Mouse (Mus musculus): ENCODE results near the gene Lmbrd1.
A peak's percentile ranks its signal among the peaks of the same experiment; 100 is the strongest.
"Not testable (repeated sequence)": the region's sequence is repeated elsewhere in the genome, so short reads cannot be mapped to it uniquely, and the experiment has no call there.

Lmbrd1 gene

GRCm38 (mm10) chr1:24678205-24678917 lies at the start of gene Lmbrd1:
Gene Lmbrd1, plus strand, starts transcription at chr1:24678630.
- peak; percentile 74 for DNase-seq (ENCODE audit: low read depth, low spot score)

- no peak for DNase-seq (ENCODE audit: low read depth, low spot score)
These were observed 44.8 kb upstream of the Lmbrd1 start for GRCm38 (mm10) chr1:24633553-24634132.

GRCm38 (mm10) chr1:24650100-24650499 lies 28.3 kb upstream of the Lmbrd1 start:
- DNase-seq (ENCODE audit: low read depth, low spot score): no peak

GRCm38 (mm10) chr1:24659914-24660313 lies 18.5 kb upstream of the Lmbrd1 start:
- DNase-seq (ENCODE audit: low read depth, low spot score): no peak

DNA sequence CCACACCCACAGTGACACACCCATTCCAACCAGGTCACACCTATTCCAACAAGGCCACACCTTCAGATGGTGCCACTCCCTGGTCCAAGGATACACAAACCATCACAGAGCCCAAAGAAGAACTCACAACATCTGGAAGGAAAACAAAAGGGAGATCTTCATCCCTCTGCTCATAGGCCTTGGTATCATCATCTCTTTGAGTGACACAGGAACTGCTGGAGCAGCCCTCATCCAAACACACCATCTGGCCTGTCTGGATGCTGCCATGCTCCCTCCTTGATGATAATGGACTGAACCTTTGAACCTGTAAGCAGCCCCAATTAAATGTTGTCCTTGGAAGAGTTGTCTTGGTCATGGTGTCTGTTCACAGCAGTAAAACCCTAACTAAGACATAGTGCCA lies 17.8 kb upstream of the Lmbrd1 start:
- not testable (repeated sequence) for DNase-seq (ENCODE audit: low read depth, low spot score)

GRCm38 (mm10) chr1:24661551-24661950 lies 16.9 kb upstream of the Lmbrd1 start:
- DNase-seq (ENCODE audit: low read depth, low spot score): no peak

DNA sequence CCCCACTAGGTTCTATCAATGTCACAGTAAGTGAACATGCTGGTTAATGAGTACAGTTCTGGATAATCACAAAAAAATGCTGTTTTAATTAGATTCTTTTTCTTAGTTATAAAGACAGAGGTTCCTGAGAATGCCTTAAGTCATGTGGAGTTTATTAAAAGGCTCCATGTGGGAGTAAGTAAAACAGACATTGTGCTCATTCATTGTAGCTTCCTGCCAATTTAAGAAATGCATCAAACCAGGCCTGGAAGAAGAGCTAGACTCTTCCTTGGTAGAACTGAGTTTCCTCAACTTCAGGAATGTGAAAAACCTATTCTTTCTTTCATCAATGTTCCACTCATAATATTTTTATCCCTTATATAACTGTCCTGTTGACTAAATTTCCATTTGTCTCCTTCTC lies 14.3 kb upstream of the Lmbrd1 start:
- no peak for DNase-seq (ENCODE audit: low read depth, low spot score)

GRCm38 (mm10) chr1:24673231-24673630 lies 5.2 kb upstream of the Lmbrd1 start:
- DNase-seq (ENCODE audit: low read depth, low spot score): no peak

DNA sequence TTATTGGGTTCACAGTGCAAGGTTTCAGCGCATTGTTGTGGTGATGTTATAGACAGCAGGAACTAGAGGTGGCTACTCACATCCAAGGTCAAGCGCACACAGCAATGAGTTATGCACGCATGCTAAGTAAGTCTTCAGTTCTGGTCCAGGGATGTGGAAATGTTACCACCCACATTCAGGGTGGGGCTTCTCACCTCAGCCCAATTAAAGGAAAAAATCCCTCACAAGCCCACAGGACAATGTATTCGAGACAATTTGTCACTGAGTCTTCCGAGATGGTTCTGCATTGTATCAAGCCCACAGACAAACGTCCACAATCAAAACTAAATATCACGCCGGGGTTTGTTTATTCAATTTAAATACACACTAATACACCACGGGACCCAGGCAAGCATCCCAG lies 724 bp upstream of the Lmbrd1 start:
- DNase-seq (ENCODE audit: low read depth, low spot score): no peak

- DNase-seq (ENCODE audit: low read depth, low spot score): no peak
These were observed 641 bp downstream of the Lmbrd1 start for GRCm38 (mm10) chr1:24679071-24679470.

- DNase-seq (ENCODE audit: low read depth, low spot score): no peak
These were observed 2.6 kb downstream of the Lmbrd1 start for GRCm38 (mm10) chr1:24680991-24681390.

GRCm38 (mm10) chr1:24681946-24682345 lies 3.5 kb downstream of the Lmbrd1 start:
- no peak for DNase-seq (ENCODE audit: low read depth, low spot score)

DNA sequence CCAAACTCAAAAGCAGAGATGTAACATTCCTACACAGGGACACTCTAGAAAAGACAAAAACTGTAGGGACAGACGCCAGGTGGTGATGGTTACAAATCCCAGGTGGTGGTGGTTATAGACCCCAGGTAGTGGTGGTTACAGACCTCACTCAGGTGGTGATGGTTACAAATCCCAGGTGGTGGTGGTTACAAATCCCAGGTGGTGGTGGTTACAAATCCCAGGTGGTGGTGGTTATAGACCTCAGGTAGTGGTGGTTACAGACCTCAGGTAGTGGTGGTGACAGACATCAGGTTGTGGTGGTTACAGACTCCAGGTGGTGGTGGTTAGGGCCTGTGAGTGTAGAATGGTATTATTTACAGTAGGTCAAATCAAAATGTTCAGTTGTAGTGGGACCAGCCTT lies 5.5 kb downstream of the Lmbrd1 start:
- no peak for DNase-seq (ENCODE audit: low read depth, low spot score)

DNA sequence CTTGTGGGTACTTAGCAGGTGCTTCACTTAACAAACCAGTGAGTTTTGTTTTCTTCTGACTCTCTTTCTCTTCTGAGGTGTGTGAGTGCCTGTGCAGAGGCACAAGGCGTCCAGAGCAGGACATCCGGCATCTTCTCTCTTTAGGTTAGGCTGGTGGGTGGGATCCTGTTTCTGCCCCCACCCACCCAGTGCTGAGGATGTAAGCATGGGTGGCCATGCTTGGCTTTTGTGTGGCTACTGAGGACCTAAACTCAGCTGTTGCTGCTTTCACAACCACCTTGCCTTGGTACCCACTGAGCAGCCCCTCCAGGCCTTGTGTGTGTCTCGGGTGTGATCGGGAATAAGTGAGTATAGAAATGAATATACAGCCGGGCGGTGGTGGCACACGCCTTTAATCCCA lies 7.2 kb downstream of the Lmbrd1 start:
- no peak for DNase-seq (ENCODE audit: low read depth, low spot score)

GRCm38 (mm10) chr1:24686235-24687021 lies 8.0 kb downstream of the Lmbrd1 start:
- no peak for DNase-seq (ENCODE audit: low read depth, low spot score)

DNA sequence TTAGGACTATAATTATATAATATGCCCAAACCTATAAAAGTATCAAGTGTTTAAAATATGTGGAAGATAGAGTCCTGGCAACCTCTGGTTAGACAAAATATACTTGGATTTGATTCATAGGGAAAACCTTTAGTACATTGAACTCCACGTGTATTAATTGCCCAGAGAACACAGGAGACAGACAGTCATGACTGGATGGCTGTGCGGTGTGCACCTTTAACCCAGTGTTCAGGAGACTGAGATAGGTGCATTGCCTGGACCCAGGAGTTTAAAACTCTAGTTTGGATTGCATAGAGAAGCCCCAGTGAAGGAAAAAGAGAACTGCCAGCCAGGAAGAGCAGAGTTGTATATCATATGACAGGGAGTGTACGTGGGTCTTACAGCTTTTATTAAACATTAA lies 19.2 kb downstream of the Lmbrd1 start:
- no peak for DNase-seq (ENCODE audit: low read depth, low spot score)

DNA sequence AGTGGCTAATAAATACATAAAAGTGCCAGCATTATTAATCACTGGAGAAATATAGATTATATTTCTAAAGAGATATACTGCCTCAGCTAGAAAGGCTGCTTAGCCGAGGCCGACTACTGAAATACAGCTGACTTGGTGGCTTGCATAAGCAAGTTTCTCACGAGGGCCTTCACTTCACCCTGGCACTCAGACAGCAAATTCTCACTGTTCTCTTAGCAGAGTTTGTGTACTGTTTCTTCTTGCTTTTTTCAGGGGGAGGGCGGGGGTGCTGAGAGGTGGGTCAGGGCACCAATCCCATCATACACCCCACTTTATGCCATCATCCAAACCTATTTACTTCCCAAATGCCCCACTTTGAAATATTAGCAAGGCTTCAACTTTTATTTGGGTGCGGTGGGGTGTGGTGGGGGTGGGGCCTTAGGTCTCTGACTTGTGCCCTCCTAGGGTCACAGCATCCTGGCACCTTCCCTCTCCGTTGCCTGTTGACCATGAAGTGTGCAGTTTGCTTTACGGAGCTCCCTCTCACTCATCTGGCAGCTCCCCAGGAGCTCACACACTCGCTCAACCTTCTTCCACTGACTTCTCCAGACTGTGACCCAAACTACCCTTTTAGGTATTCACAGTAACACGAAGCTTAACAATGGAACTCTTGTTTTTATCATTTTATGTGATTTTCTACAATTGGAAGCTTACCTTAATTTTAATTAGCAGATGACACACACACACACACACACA lies 19.9 kb downstream of the Lmbrd1 start:
- DNase-seq (ENCODE audit: low read depth, low spot score): no peak

DNA sequence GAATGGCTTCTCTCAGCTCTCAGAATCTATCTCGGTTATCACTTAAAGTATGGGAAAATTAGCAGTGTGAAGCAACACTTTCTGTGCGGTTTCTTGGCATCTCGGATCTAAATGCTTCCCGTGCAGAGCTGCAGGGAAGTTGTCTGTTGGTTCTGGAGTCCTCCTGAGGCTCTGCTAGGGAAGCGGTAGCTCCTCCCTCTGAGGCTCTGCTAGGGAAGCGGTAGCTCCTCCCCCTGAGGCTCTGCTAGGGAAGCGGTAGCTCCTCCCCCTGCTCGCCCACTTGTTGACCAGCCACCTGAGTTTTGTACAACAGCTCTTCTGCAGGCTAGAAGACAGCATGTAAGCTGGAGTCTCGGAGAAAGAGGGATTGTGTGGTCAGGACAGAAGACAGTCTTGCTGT lies 20.9 kb downstream of the Lmbrd1 start:
- DNase-seq (ENCODE audit: low read depth, low spot score): no peak

- no peak for DNase-seq (ENCODE audit: low read depth, low spot score)
These were observed 21.8 kb downstream of the Lmbrd1 start for GRCm38 (mm10) chr1:24700241-24700640.

- no peak for DNase-seq (ENCODE audit: low read depth, low spot score)
These were observed 25.4 kb downstream of the Lmbrd1 start for GRCm38 (mm10) chr1:24703821-24704220.

DNA sequence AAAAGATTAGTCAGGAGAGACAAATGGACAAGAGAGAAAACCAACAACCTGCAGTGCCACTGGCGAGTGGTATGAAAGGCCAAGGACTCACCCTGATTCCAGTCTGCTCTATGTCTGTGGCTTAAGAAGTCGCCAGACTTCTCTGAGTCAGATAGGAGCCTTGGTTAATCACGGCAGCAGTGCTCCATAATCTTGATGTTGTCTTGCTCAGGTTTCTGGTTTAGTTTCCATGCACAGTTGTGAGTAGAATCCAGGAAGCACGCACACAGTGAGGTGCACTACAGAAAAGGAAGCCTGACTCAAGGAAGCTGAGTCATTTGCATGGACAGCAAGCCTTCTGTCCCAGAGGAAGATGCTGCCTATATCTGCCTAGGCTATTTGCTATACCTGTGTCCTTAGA lies 37.9 kb downstream of the Lmbrd1 start:
- no peak for DNase-seq (ENCODE audit: low read depth, low spot score)

GRCm38 (mm10) chr1:24719621-24720020 lies 41.2 kb downstream of the Lmbrd1 start:
- no peak for DNase-seq (ENCODE audit: low read depth, low spot score)

Measured in c-Kit-negative CD71-positive TER-119-positive erythroid progenitor cells, embryonic 14.5 days (primary cell).